Mouse (Mus musculus): ENCODE data around the gene Fam117b. TPM values are rescaled to one million over a fixed set of nuclear protein-coding genes. Genes with fewer than 3 reads are reported as not detected.

The Fam117b gene
- total and polyA plus RNA-seq, 3 experiments, result 6.4 to 11.4 (median 8.8) TPM

DNA sequence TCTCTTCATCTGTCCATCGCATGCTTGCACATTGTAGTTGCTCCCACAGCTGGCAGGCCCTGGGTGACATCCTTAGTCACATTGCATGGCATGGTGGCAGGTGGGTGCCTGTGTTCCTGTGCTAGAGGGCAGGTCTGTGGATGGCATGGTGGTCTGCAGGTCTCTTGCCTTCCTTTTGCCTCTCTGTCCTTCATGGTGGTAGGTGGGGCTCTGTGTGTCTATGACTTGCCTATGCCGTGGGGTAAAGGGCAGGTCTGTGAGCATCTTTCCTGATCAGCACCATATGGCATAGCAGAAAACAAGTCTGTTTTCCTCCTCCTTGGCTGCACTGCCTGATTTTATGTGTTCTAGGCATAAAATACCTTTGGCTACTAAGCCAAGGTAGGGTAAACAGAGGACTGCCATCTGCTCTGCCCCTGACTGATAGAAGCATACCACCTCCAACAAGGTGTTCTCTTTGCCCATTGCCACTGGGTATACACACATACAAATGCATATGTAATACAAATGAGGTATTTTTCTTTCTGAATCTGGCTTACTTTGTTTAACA is 14.4 kb downstream of the Fam117b start:
- TF ChIP-seq MYC (IDR thresholded peaks at IDR 0.05; ENCODE audit: low read depth, low read length), result no peak
- in situ Hi-C loops (cut with MboI; ENCODE audit: low pct_ligation_motif_present, low pct_unique_long_range_greater_than_20kb, low sequenced_read_pairs) (no loop called here), dilution Hi-C loops (cut with MboI; ENCODE audit: extremely low pct_ligation_motif_present, extremely low pct_unique_long_range_greater_than_20kb, low sequenced_read_pairs) (no loop called here)
- Histone ChIP-seq H3K79me2 (replicated peaks; ENCODE audit: control insufficient read depth, extremely low read depth, insufficient read depth, poor library complexity, severe bottlenecking) (0 out of 2 replicates have a peak, but pooled peaks cover 2% of the 10 kb centered on the region), H3K9me3 (replicated peaks; ENCODE audit: low read length) (peaks cover 3% of the 10 kb centered on the region), H3K4me3 (replicated peaks in 1 of 3; ENCODE audit: low read depth in 2 of 3, low read length in 2 of 3, poor library complexity in 1 of 3) (no peak overlapping the region), H3K36me3 (replicated peaks in 1 of 2; ENCODE audit: control insufficient read depth in 1 of 2, insufficient read depth in 1 of 2, low read length in 1 of 2) (peaks cover 0 to 4% of the 10 kb centered on the region in 2 experiments), H3K27ac (ENCODE audit: insufficient read depth, low read depth) (no peak overlapping the region), H3K9ac (ENCODE audit: insufficient read depth, low read depth) (no peak overlapping the region), H3K4me2 (ENCODE audit: insufficient read depth, low read depth, poor library complexity, severe bottlenecking) (no peak overlapping the region), H3K4me1 (ENCODE audit: control insufficient read depth in 1 of 2, insufficient read depth in 2 of 2) (peaks cover 0 to 4% of the 10 kb centered on the region in 2 experiments; a peak in 1 of 4 replicates), H3K27me3 (replicated peaks) (no peaks in the 10 kb centered on the region)
- no peak for DNase-seq (ENCODE audit: extremely low read depth)

DNA sequence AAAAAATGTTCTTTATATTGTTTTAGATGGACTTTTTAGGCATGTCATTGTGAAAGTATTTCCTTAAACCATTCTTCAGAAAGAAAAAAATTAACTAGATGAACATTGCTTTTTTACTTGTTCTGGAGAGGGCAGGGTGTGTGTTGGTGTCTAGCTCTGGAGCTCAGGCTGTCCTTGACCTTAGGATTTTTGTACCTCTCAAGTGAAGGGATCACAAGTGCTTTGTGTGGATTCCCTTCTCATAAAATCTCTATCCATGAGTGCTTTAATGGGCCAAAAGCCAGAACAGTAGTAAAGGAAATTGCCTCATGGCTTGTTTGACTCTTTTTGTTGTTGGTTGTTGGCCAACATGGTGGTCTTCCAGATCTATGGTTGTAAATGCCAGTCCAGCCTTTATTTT is 18.1 kb downstream of the Fam117b start:
- dilution Hi-C loops (cut with MboI; ENCODE audit: extremely low pct_ligation_motif_present, extremely low pct_unique_long_range_greater_than_20kb, low sequenced_read_pairs) (no loop called here), in situ Hi-C loops (cut with MboI; ENCODE audit: low pct_ligation_motif_present, low pct_unique_long_range_greater_than_20kb, low sequenced_read_pairs) (no loop called here)
- no peaks in the 10 kb centered on the region for H3K9me3 ChIP-seq (replicated peaks; ENCODE audit: low read length)

GRCm38 (mm10) chr1:59932991-59933390 is 20.2 kb downstream of the Fam117b start:
- in situ Hi-C loops (cut with MboI; ENCODE audit: low pct_ligation_motif_present, low pct_unique_long_range_greater_than_20kb, low sequenced_read_pairs), result no loop called here
- TF ChIP-seq E2F4 (IDR thresholded peaks at IDR 0.05; ENCODE audit: insufficient replicate concordance, low read depth, low read length), result no peak
- no peak for TF ChIP-seq MAZ (IDR thresholded peaks at IDR 0.05; ENCODE audit: low read depth, low read length)
- no peak for TF ChIP-seq KAT2A (IDR thresholded peaks at IDR 0.05; ENCODE audit: insufficient replicate concordance, low read length)
- TF ChIP-seq ZMIZ1 (IDR thresholded peaks at IDR 0.05; ENCODE audit: low read depth, low read length), result no peak
- no peak for TF ChIP-seq MAX (IDR thresholded peaks at IDR 0.05; ENCODE audit: low read length)
- TF ChIP-seq POLR2A (IDR thresholded peaks at IDR 0.05; ENCODE audit: low read depth, low read length), result no peak
- TF ChIP-seq EP300 (IDR thresholded peaks at IDR 0.05; ENCODE audit: low read length), result no peak
- TF ChIP-seq CTCF (conservative IDR thresholded peaks at IDR 0.05 in 1 of 2, IDR thresholded peaks at IDR 0.05 in 1 of 2; ENCODE audit: low read depth in 2 of 2, low read length in 2 of 2), result no peak
- TF ChIP-seq MYC (IDR thresholded peaks at IDR 0.05; ENCODE audit: low read depth, low read length), result no peak
- no peak for TF ChIP-seq JUN (IDR thresholded peaks at IDR 0.05; ENCODE audit: insufficient read depth, low read depth, low read length)
- no peak for TF ChIP-seq GABPA (IDR thresholded peaks at IDR 0.05; ENCODE audit: insufficient replicate concordance, low read depth, low read length)
- TF ChIP-seq JUND (conservative IDR thresholded peaks at IDR 0.05; ENCODE audit: low read depth, low read length), result no peak
- TF ChIP-seq NRF1 (IDR thresholded peaks at IDR 0.05; ENCODE audit: low read depth, low read length), result no peak
- TF ChIP-seq USF2 (conservative IDR thresholded peaks at IDR 0.05; ENCODE audit: low read depth, low read length), result no peak
- no peak for TF ChIP-seq CHD2 (IDR thresholded peaks at IDR 0.05; ENCODE audit: low read length)
- H3K27me3 ChIP-seq (replicated peaks), result no peaks in the 10 kb centered on the region

More for the DNA sequence above, 18.1 kb downstream of the Fam117b start:
- H3K4me3 ChIP-seq (replicated peaks in 1 of 3; ENCODE audit: low read depth in 2 of 3, low read length in 2 of 3, poor library complexity in 1 of 3), result no peak overlapping the region
- 0 out of 2 replicates have a peak, but pooled peaks cover 2% of the 10 kb centered on the region for H3K79me2 ChIP-seq (replicated peaks; ENCODE audit: control insufficient read depth, extremely low read depth, insufficient read depth, poor library complexity, severe bottlenecking)
- no peaks in the 10 kb centered on the region for H3K27me3 ChIP-seq (replicated peaks)
- no peak overlapping the region for H3K9ac ChIP-seq (ENCODE audit: insufficient read depth, low read depth)
- no peak overlapping the region for H3K27ac ChIP-seq (ENCODE audit: insufficient read depth, low read depth)
- H3K4me1 ChIP-seq (ENCODE audit: control insufficient read depth in 1 of 2, insufficient read depth in 2 of 2), result no peaks in the 10 kb centered on the region
- DNase-seq (ENCODE audit: extremely low read depth), result no peak
- no peak overlapping the region for H3K4me2 ChIP-seq (ENCODE audit: insufficient read depth, low read depth, poor library complexity, severe bottlenecking)
- TF ChIP-seq CTCF (conservative IDR thresholded peaks at IDR 0.05 in 1 of 2, IDR thresholded peaks at IDR 0.05 in 1 of 2; ENCODE audit: low read depth in 2 of 2, low read length in 2 of 2), result no peak
- no peak for TF ChIP-seq USF1 (IDR thresholded peaks at IDR 0.05; ENCODE audit: low read depth, low read length)
- TF ChIP-seq TCF12 (IDR thresholded peaks at IDR 0.05; ENCODE audit: low read depth, low read length), result no peak
- no peak for TF ChIP-seq CHD2 (IDR thresholded peaks at IDR 0.05; ENCODE audit: low read length)
- peaks cover 0 to 4% of the 10 kb centered on the region in 2 experiments for H3K36me3 ChIP-seq (replicated peaks in 1 of 2; ENCODE audit: control insufficient read depth in 1 of 2, insufficient read depth in 1 of 2, low read length in 1 of 2)

More at GRCm38 (mm10) chr1:59932991-59933390, 20.2 kb downstream of the Fam117b start:
- no peak overlapping the region for H3K27ac ChIP-seq (ENCODE audit: insufficient read depth, low read depth)
- no peaks in the 10 kb centered on the region for H3K79me2 ChIP-seq (replicated peaks; ENCODE audit: control insufficient read depth, extremely low read depth, insufficient read depth, poor library complexity, severe bottlenecking)
- H3K4me1 ChIP-seq (ENCODE audit: control insufficient read depth in 1 of 2, insufficient read depth in 2 of 2), result no peaks in the 10 kb centered on the region
- no peaks in the 10 kb centered on the region for H3K9me3 ChIP-seq (replicated peaks; ENCODE audit: low read length)
- DNase-seq (ENCODE audit: extremely low read depth), result no peak
- no peak overlapping the region for H3K4me2 ChIP-seq (ENCODE audit: insufficient read depth, low read depth, poor library complexity, severe bottlenecking)
- no peak overlapping the region for H3K4me3 ChIP-seq (replicated peaks in 1 of 3; ENCODE audit: low read depth in 2 of 3, low read length in 2 of 3, poor library complexity in 1 of 3)
- H3K36me3 ChIP-seq (replicated peaks in 1 of 2; ENCODE audit: control insufficient read depth in 1 of 2, insufficient read depth in 1 of 2, low read length in 1 of 2), result no peaks in the 10 kb centered on the region
- dilution Hi-C loops (cut with MboI; ENCODE audit: extremely low pct_ligation_motif_present, extremely low pct_unique_long_range_greater_than_20kb, low sequenced_read_pairs), result no loop called here
- no peak overlapping the region for H3K9ac ChIP-seq (ENCODE audit: insufficient read depth, low read depth)
